Mouse (Mus musculus) liver, embryonic 15.5 days (tissue): Measurements from ENCODE around the gene Hyal3. TPM values are rescaled to one million over a fixed set of nuclear protein-coding genes. Genes with fewer than 3 reads are reported as not detected.

Experiments used
- ATAC-seq: fragments of 200-750 bp; cut with Nextera tagmentation; 2 replicates; pipeline ENCODE4 v1.8.0; 2017; ENCODE audit warnings: moderate number of reproducible peaks, mild to moderate bottlenecking, moderate library complexity; ENCODE audit not compliant: insufficient read depth
- H3K27ac ChIP-seq: fragments of 300-500 bp; sonication (generic); replicated peaks from 2 replicates; pipeline ENCODE4 v1.5.1; 2015; ENCODE audit warnings: mild to moderate bottlenecking, inconsistent platforms
- H3K27me3 ChIP-seq: fragments of 300-500 bp; sonication (generic); 2 replicates; pipeline ENCODE4 v1.6.1; 2015; ENCODE audit warnings: mild to moderate bottlenecking, inconsistent platforms
- H3K36me3 ChIP-seq: fragments of 300-500 bp; sonication (generic); replicated peaks from 2 replicates; pipeline ENCODE4 v1.6.1; 2015; ENCODE audit warnings: moderate library complexity, mild to moderate bottlenecking, inconsistent platforms
- H3K4me1 ChIP-seq: fragments of 300-500 bp; sonication (generic); replicated peaks from 2 replicates; pipeline ENCODE4 v1.6.1; 2015; ENCODE audit warnings: inconsistent platforms
- H3K4me2 ChIP-seq: fragments of 300-500 bp; sonication (generic); 2 replicates; pipeline ENCODE4 v1.6.1; 2015; ENCODE audit warnings: moderate library complexity, mild to moderate bottlenecking, inconsistent platforms
- H3K4me3 ChIP-seq: fragments of 300-500 bp; sonication (generic); replicated peaks from 2 replicates; pipeline ENCODE4 v1.5.1; 2015; ENCODE audit warnings: mild to moderate bottlenecking, inconsistent platforms
- H3K9ac ChIP-seq: fragments of 300-500 bp; sonication (generic); 2 replicates; pipeline ENCODE4 v1.6.1; 2015; ENCODE audit warnings: moderate library complexity, mild to moderate bottlenecking, inconsistent platforms
- H3K9me3 ChIP-seq: fragments of 300-500 bp; sonication (generic); replicated peaks from 2 replicates; pipeline ENCODE4 v1.6.1; 2016; ENCODE audit warnings: inconsistent platforms
- WGBS: fragments of 180-500 bp; shearing (Covaris S2); methylation state at CpG from one replicate; pipeline ENCODE4 v1.1.7; 2015; ENCODE audit warnings: mixed read lengths; ENCODE audit not compliant: insufficient replicate concordance; 5-methylcytosine and 5-hydroxymethylcytosine counted together
- polyA plus RNA-seq: library from polyadenylated mRNA; unstranded; fragments of >200 nt; fragmentation: Nextera tagmentation; extraction: Ambion mirVana; gene quantifications from 2 replicates; pipeline ENCODE4 v1.2.1, GENCODE M21; 2015

The Hyal3 gene
- polyA plus RNA-seq, 1 experiment from 2014 or later: 0.64 TPM

- H3K9ac ChIP-seq: no peak overlapping the region; the same call in 1 of the 2 replicates
- 80% methylated on average over 12 of the region's 12 CpGs for WGBS
- peak overlapping the region; percentile 42 for H3K27ac ChIP-seq
- peaks cover 72% of the 10 kb centered on the region for H3K4me1 ChIP-seq
- no peaks in the 10 kb centered on the region for H3K9me3 ChIP-seq
- no peak overlapping the region for H3K4me3 ChIP-seq
- peak overlapping the region; percentile 43; the same call in 1 of the 2 replicates for H3K4me2 ChIP-seq
- ATAC-seq: no peak
- no peaks in the 10 kb centered on the region for H3K27me3 ChIP-seq
- H3K36me3 ChIP-seq: peaks cover 50% of the 10 kb centered on the region
Observed at GRCm38 (mm10) chr9:107625351-107626128, 44.9 kb downstream of the Hyal3 start.

- Histone ChIP-seq H3K27ac (peak overlapping the region; percentile 66), H3K36me3 (peaks cover 56% of the 10 kb centered on the region), H3K4me2 (peak overlapping the region; percentile 43), H3K4me3 (no peak overlapping the region), H3K9ac (peak overlapping the region; percentile 40; the same call in 1 of the 2 replicates), H3K4me1 (peaks cover 76% of the 10 kb centered on the region), H3K27me3 (no peaks in the 10 kb centered on the region), H3K9me3 (no peaks in the 10 kb centered on the region)
- ATAC-seq: peak; percentile 38; the same call in 1 of the 2 replicates
- 41% methylated on average over 15 of the region's 15 CpGs for WGBS
Observed at GRCm38 (mm10) chr9:107626158-107626843, 45.7 kb downstream of the Hyal3 start.

- Histone ChIP-seq H3K27me3 (no peaks in the 10 kb centered on the region), H3K4me1 (peaks cover 81% of the 10 kb centered on the region), H3K4me3 (no peak overlapping the region), H3K9ac (peak overlapping the region; percentile 40; the same call in 1 of the 2 replicates), H3K9me3 (no peaks in the 10 kb centered on the region), H3K36me3 (peaks cover 62% of the 10 kb centered on the region), H3K27ac (peak overlapping the region; percentile 66), H3K4me2 (peak overlapping the region; percentile 43)
- peak; percentile 47; the same call in 1 of the 2 replicates for ATAC-seq
- WGBS: 5% methylated on average over 2 of the region's 2 CpGs
Observed at GRCm38 (mm10) chr9:107626844-107627277, 46.2 kb downstream of the Hyal3 start.

- Histone ChIP-seq H3K27ac (peak overlapping the region; percentile 80), H3K4me2 (peak overlapping the region; percentile 57; the same call in 1 of the 2 replicates), H3K27me3 (no peaks in the 10 kb centered on the region), H3K4me1 (peaks cover 89% of the 10 kb centered on the region), H3K9me3 (no peaks in the 10 kb centered on the region), H3K36me3 (peaks cover 60% of the 10 kb centered on the region), H3K9ac (no peak overlapping the region), H3K4me3 (no peak overlapping the region)
- 47% methylated on average over 20 of the region's 20 CpGs for WGBS
- no peak for ATAC-seq
Observed at GRCm38 (mm10) chr9:107627387-107628255, 47.0 kb downstream of the Hyal3 start.

- Histone ChIP-seq H3K36me3 (peaks cover 55% of the 10 kb centered on the region), H3K4me1 (peaks cover 99% of the 10 kb centered on the region), H3K9me3 (no peaks in the 10 kb centered on the region), H3K4me3 (peak overlapping the region; percentile 14), H3K4me2 (peak overlapping the region; percentile 57), H3K9ac (0 out of 2 replicates have a peak overlapping the region, but pooled peaks have one; percentile 25), H3K27ac (peak overlapping the region; percentile 80), H3K27me3 (no peaks in the 10 kb centered on the region)
- 43% methylated on average over 15 of the region's 15 CpGs for WGBS
- no peak for ATAC-seq
Observed at GRCm38 (mm10) chr9:107628721-107629410, 48.2 kb downstream of the Hyal3 start.

- H3K4me1 ChIP-seq: peaks cover 99% of the 10 kb centered on the region
- peak overlapping the region; percentile 11; the same call in 1 of the 2 replicates for H3K4me3 ChIP-seq
- H3K36me3 ChIP-seq: peaks cover 50% of the 10 kb centered on the region
Observed at GRCm38 (mm10) chr9:107629411-107629730, 48.8 kb downstream of the Hyal3 start.

GRCm38 (mm10) chr9:107629901-107630425, 49.3 kb downstream of the Hyal3 start:
- peak overlapping the region; percentile 11; the same call in 1 of the 2 replicates for H3K4me3 ChIP-seq
- no peak for ATAC-seq

More at GRCm38 (mm10) chr9:107629411-107629730, 48.8 kb downstream of the Hyal3 start:
- Histone ChIP-seq H3K4me2 (peak overlapping the region; percentile 57), H3K9me3 (no peaks in the 10 kb centered on the region), H3K27ac (peak overlapping the region; percentile 80), H3K27me3 (no peaks in the 10 kb centered on the region), H3K9ac (0 out of 2 replicates have a peak overlapping the region, but pooled peaks have one; percentile 25)
- WGBS: 2% methylated on average over 4 of the region's 4 CpGs
- ATAC-seq: no peak

GRCm38 (mm10) chr9:107630576-107630975, 50.0 kb downstream of the Hyal3 start:
- Histone ChIP-seq H3K9me3 (no peaks in the 10 kb centered on the region), H3K36me3 (peaks cover 38% of the 10 kb centered on the region), H3K9ac (no peak overlapping the region), H3K27me3 (no peaks in the 10 kb centered on the region), H3K4me1 (peaks cover 93% of the 10 kb centered on the region), H3K4me2 (peak overlapping the region; percentile 57), H3K27ac (peak overlapping the region; percentile 80), H3K4me3 (no peak overlapping the region)
- no peak for ATAC-seq
- WGBS: 42% methylated on average over 4 of the region's 4 CpGs

More at GRCm38 (mm10) chr9:107629901-107630425, 49.3 kb downstream of the Hyal3 start:
- Histone ChIP-seq H3K27ac (peak overlapping the region; percentile 80), H3K4me1 (peaks cover 96% of the 10 kb centered on the region), H3K9ac (0 out of 2 replicates have a peak overlapping the region, but pooled peaks have one; percentile 25), H3K9me3 (no peaks in the 10 kb centered on the region), H3K27me3 (no peaks in the 10 kb centered on the region), H3K4me2 (peak overlapping the region; percentile 57), H3K36me3 (peaks cover 44% of the 10 kb centered on the region)
- 45% methylated on average over 14 of the region's 14 CpGs for WGBS

GRCm38 (mm10) chr9:107631311-107631826, 50.8 kb downstream of the Hyal3 start:
- H3K27ac ChIP-seq: peak overlapping the region; percentile 89
- peaks cover 93% of the 10 kb centered on the region for H3K4me1 ChIP-seq
- H3K4me2 ChIP-seq: peak overlapping the region; percentile 99
- WGBS: 83% methylated on average over 9 of the region's 9 CpGs
- no peaks in the 10 kb centered on the region for H3K9me3 ChIP-seq
- H3K4me3 ChIP-seq: no peak overlapping the region
- ATAC-seq: no peak
- peaks cover 32% of the 10 kb centered on the region for H3K36me3 ChIP-seq
- H3K27me3 ChIP-seq: no peaks in the 10 kb centered on the region
- no peak overlapping the region for H3K9ac ChIP-seq
